Mouse (Mus musculus) heart, adult 2 months (tissue): Measurements from ENCODE around the gene Gm16181. TPM values are rescaled to one million over a fixed set of nuclear protein-coding genes. Genes with fewer than 3 reads are reported as not detected.
A peak's percentile ranks its signal among the peaks of the same experiment; 100 is the strongest.

Experiments used
- DNase-seq, 2 experiments: peaks; one replicate each; pipeline ENCODE4 v3.0.0; 2021
- H3K27ac ChIP-seq: fragments of 200-600 bp; 2 replicates; pipeline ENCODE4 v1.8.1; 2022
- H3K27me3 ChIP-seq: fragments of 200-500 bp; 2 replicates; pipeline ENCODE4 v1.6.1; 2012; ENCODE audit warnings: mild to moderate bottlenecking, low read length, inconsistent platforms, mixed read lengths; ENCODE audit not compliant: control insufficient read depth, insufficient read depth
- H3K36me3 ChIP-seq: fragments of 200-500 bp; 2 replicates; pipeline ENCODE4 v1.6.1; 2012; ENCODE audit warnings: low read length, inconsistent platforms; ENCODE audit not compliant: control insufficient read depth, insufficient read depth
- H3K4me1 ChIP-seq: fragments of 200-500 bp; 2 replicates; pipeline ENCODE4 v1.6.1; 2011; ENCODE audit warnings: low read length; ENCODE audit not compliant: control insufficient read depth, insufficient read depth
- H3K4me3 ChIP-seq: fragments of 200-600 bp; 2 replicates; pipeline ENCODE4 v1.8.1; 2022
- H3K79me2 ChIP-seq: fragments of 200-500 bp; replicated peaks from 2 replicates; pipeline ENCODE4 v1.6.1; 2012; ENCODE audit warnings: mild to moderate bottlenecking, inconsistent platforms, low read length, moderate library complexity, mixed read lengths; ENCODE audit not compliant: control insufficient read depth, insufficient read depth
- H3K9ac ChIP-seq: fragments of 200-500 bp; 2 replicates; pipeline ENCODE4 v1.6.1; 2012; ENCODE audit warnings: low read depth, mild to moderate bottlenecking, control low read depth, inconsistent platforms, low read length, mixed read lengths
- CTCF ChIP-seq: fragments of 200-600 bp; IDR thresholded peaks from 2 replicates; pipeline ENCODE4 v1.8.1; 2022; ENCODE audit warnings: antibody characterized with exemption, mild to moderate bottlenecking, moderate library complexity
- EP300 ChIP-seq: fragments of 200-500 bp; IDR thresholded peaks from 2 replicates; pipeline ENCODE4 v1.6.1; 2011; ENCODE audit warnings: low read depth, low read length, control low read depth; ENCODE audit not compliant: insufficient read depth
- POLR2A ChIP-seq: fragments of 200-500 bp; IDR thresholded peaks from 2 replicates; pipeline ENCODE4 v1.6.1; 2011; ENCODE audit warnings: mild to moderate bottlenecking, low read depth, low read length, control low read depth; ENCODE audit not compliant: insufficient read depth
- WGBS: fragments of 180-500 bp; shearing (Covaris S2); methylation state at CpG from one replicate; pipeline ENCODE4 v1.1.7; 2018; 5-methylcytosine and 5-hydroxymethylcytosine counted together
- intact Hi-C: fragments of 180-260 bp; cut with DNase I; formaldehyde crosslinking; loops from one replicate; pipeline ENCODE4 v1.15.1; 2025
- polyA plus RNA-seq: library from polyadenylated mRNA; depleted of rRNA; stranded (reverse); fragments of >200 nt; gene quantifications from 2 replicates; pipeline ENCODE4 v1.2.3, GENCODE M21; 2012
- total RNA-seq, 2 experiments: library from RNA; stranded (reverse); gene quantifications; 2 replicates each; pipeline ENCODE4 v1.2.3; 2021

The Gm16181 gene
- total and polyA plus RNA-seq, 3 experiments, result 2.1 TPM; not detected in 2

- no peaks in the 10 kb centered on the region for H3K79me2 ChIP-seq
- peak overlapping the region; percentile 61 for H3K9ac ChIP-seq
- DNase-seq, result peak; percentile 57 to 73
- H3K4me3 ChIP-seq, result peak overlapping the region; percentile 19; the same call in 1 of the 2 replicates
- 50% methylated on average over 18 of the region's 18 CpGs for WGBS
- TF ChIP-seq CTCF (no peak), EP300 (0 out of 2 replicates have a peak, but pooled peaks have one; percentile 42), POLR2A (no peak)
- H3K36me3 ChIP-seq, result peaks cover 3% of the 10 kb centered on the region; the same call in 1 of the 2 replicates
- H3K4me1 ChIP-seq, result peaks cover 18% of the 10 kb centered on the region
- H3K27ac ChIP-seq, result peak overlapping the region; percentile 87
- intact Hi-C loops, result loop anchor here (2.0 kb wide), 1 partner anchor 20 kb away; no protein-coding TSS in a partner anchor
- H3K27me3 ChIP-seq, result no peaks in the 10 kb centered on the region
These were observed 2.0 kb upstream of the Gm16181 start for GRCm38 (mm10) chr17:35218516-35219193.

- Histone ChIP-seq H3K27me3 (no peaks in the 10 kb centered on the region), H3K36me3 (peaks cover 3% of the 10 kb centered on the region; the same call in 1 of the 2 replicates), H3K9ac (peak overlapping the region; percentile 9; the same call in 1 of the 2 replicates), H3K79me2 (no peaks in the 10 kb centered on the region), H3K4me1 (peaks cover 18% of the 10 kb centered on the region), H3K27ac (peak overlapping the region; percentile 87), H3K4me3 (no peak overlapping the region)
- DNase-seq, result peak; percentile 47 to 51
- WGBS, result 35% methylated on average over 6 of the region's 6 CpGs
- no peak for TF ChIP-seq POLR2A
- TF ChIP-seq EP300, result no peak
- TF ChIP-seq CTCF, result no peak
- intact Hi-C loops, result loop anchor here (2.0 kb wide), 1 partner anchor 21 kb away; no protein-coding TSS in a partner anchor
These were observed 1.0 kb upstream of the Gm16181 start for GRCm38 (mm10) chr17:35219601-35220041.

GRCm38 (mm10) chr17:35222299-35222698 lies 1.7 kb downstream of the Gm16181 start:
- DNase-seq, result peak; percentile 35 to 44
- TF ChIP-seq CTCF (no peak), POLR2A (no peak), EP300 (no peak)
- intact Hi-C loops, result no loop called here
- Histone ChIP-seq H3K4me1 (peaks cover 18% of the 10 kb centered on the region), H3K27ac (peak overlapping the region; percentile 67), H3K9ac (peak overlapping the region; percentile 43), H3K79me2 (0 out of 2 replicates have a peak, but pooled peaks cover 1% of the 10 kb centered on the region), H3K27me3 (no peaks in the 10 kb centered on the region), H3K4me3 (no peak overlapping the region), H3K36me3 (peaks cover 3% of the 10 kb centered on the region; the same call in 1 of the 2 replicates)
- WGBS, result 43% methylated on average over 6 of the region's 6 CpGs

- Histone ChIP-seq H3K79me2 (0 out of 2 replicates have a peak, but pooled peaks cover 1% of the 10 kb centered on the region), H3K4me1 (peaks cover 8% of the 10 kb centered on the region), H3K27me3 (no peaks in the 10 kb centered on the region), H3K4me3 (no peak overlapping the region), H3K9ac (no peak overlapping the region), H3K27ac (no peak overlapping the region), H3K36me3 (no peaks in the 10 kb centered on the region)
- DNase-seq, result no peak
- intact Hi-C loops, result no loop called here
- WGBS, result 97% methylated on average over 4 of the region's 4 CpGs
- TF ChIP-seq POLR2A (no peak), CTCF (no peak), EP300 (no peak)
These were observed 4.0 kb downstream of the Gm16181 start for GRCm38 (mm10) chr17:35224641-35225040.

- TF ChIP-seq EP300 (no peak), POLR2A (no peak), CTCF (no peak)
- H3K27me3 ChIP-seq, result no peaks in the 10 kb centered on the region
- WGBS, result 89% methylated on average over 5 of the region's 5 CpGs
These were observed 4.8 kb downstream of the Gm16181 start for GRCm38 (mm10) chr17:35225456-35225855.

More at GRCm38 (mm10) chr17:35225456-35225855, 4.8 kb downstream of the Gm16181 start:
- Histone ChIP-seq H3K4me1 (peaks cover 2% of the 10 kb centered on the region; the same call in 1 of the 2 replicates), H3K9ac (no peak overlapping the region), H3K79me2 (peaks cover 2% of the 10 kb centered on the region; the same call in 1 of the 2 replicates), H3K36me3 (no peaks in the 10 kb centered on the region), H3K27ac (no peak overlapping the region), H3K4me3 (no peak overlapping the region)
- intact Hi-C loops, result no loop called here
- no peak for DNase-seq
